Mouse (Mus musculus) ovary, adult 2 months (tissue): ENCODE measurements around the gene Kctd3. TPM values are rescaled to one million over a fixed set of nuclear protein-coding genes. Genes with fewer than 3 reads are reported as not detected.

ENCODE experiments used
- polyA plus RNA-seq: library from polyadenylated mRNA; depleted of rRNA; stranded (reverse); fragments of >200 nt; gene quantifications from 2 replicates; pipeline ENCODE4 v1.2.3, GENCODE M21; 2012; rRNA removed

The Kctd3 gene
- polyA plus RNA-seq: 83.7 and 96.2 TPM in 2 replicates

GRCm38 (mm10) chr1:189007239-189007979 lies at the start of gene Kctd3:
Gene Kctd3, minus strand, starts transcription at chr1:189007841.

